Mouse (Mus musculus) MN1 (cell line): ENCODE data around the gene Lurap1l.
"Not testable (repeated sequence)": the region's sequence is repeated elsewhere in the genome, so short reads cannot be mapped to it uniquely, and the experiment has no call there.

ENCODE experiments used
- DNase-seq: peaks from one replicate; pipeline ENCODE4 v3.0.0-alpha.2; 2016; ENCODE audit warnings: low spot score

The Lurap1l gene

GRCm38 (mm10) chr4:80910481-80910870, at the start of gene Lurap1l:
Gene Lurap1l (plus strand): TSS chr4:80910646.
- peak; percentile 59 for DNase-seq

GRCm38 (mm10) chr4:80862962-80863361, 47.5 kb upstream of the Lurap1l start:
- DNase-seq: no peak

DNA sequence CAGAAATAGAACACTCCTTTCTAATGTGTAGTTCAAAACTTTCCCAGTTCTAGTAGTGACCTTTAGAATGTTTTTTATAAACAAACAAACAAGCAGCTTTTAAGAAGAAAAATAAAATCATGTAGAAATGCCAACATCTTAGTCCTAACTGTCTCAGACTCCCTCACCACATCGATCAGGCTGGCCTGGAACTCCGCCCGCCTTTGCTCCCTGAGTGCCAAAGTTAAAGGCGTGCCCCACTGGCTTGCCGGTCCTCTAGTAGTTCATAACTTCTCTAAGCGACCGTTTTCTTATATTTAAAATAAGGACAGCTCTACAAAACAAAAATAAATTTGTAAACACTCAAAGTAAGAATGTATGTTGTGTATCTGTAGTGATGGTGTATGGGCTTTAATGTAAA, 46.5 kb upstream of the Lurap1l start:
- no peak for DNase-seq

GRCm38 (mm10) chr4:80864511-80864922, 45.9 kb upstream of the Lurap1l start:
- peak; percentile 61 for DNase-seq

- peak; percentile 57 for DNase-seq
These were observed 44.4 kb upstream of the Lurap1l start for GRCm38 (mm10) chr4:80866065-80866464.

DNA sequence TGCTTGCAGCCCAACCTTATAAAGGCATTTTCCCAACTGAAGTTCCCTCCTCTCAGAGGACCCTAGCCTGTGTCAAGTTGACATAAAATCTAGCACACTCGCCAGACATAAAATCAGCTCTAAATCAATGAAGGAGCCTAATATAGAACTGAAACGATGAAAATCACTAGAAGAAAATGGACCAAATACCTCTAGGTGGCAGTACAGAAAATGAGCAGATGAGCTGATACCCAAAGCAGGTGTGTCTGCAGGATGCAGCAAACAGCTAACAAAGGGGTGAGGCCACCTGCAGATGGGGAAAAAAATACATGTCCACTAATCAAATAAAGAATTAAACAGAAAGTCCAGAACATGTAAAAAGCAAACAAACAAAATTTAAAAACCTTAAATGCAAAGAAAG, 40.8 kb upstream of the Lurap1l start:
- no peak for DNase-seq

GRCm38 (mm10) chr4:80872847-80873644, 37.4 kb upstream of the Lurap1l start:
- DNase-seq: peak; percentile 15

DNA sequence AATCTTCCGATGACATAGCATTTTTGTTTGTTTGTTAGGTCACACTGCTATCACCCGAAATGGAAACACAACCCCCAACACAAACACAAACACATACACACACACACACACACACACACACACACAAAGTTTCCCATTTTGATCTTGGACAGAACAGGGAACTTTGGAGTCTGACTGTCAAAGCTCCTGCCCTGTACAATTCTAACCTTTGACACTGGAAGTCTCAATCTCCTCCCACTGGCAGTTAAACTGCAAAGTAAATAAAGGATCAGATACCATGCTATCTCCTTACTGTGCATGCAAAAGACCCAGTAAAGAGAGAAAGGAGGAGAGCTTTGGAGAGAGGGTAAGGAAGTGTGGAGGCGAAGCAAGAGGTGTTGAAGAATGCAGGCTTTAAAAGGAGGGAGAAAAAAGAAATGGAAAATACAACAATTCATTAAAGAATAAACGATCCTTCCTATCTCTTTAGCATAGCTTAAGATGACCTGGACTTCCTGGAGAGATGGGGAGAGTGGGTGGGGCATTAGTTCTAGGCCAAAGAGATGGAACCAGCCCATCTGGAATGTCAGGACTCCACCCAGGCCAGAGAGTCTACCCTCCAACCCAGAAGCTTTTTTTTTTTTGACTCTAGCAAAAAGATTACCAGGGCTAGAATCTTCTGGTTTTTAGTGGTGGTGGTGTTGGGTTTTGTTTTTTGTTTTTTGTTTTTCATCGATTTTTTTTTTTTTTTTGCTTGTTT, 36.2 kb upstream of the Lurap1l start:
- DNase-seq: no peak

DNA sequence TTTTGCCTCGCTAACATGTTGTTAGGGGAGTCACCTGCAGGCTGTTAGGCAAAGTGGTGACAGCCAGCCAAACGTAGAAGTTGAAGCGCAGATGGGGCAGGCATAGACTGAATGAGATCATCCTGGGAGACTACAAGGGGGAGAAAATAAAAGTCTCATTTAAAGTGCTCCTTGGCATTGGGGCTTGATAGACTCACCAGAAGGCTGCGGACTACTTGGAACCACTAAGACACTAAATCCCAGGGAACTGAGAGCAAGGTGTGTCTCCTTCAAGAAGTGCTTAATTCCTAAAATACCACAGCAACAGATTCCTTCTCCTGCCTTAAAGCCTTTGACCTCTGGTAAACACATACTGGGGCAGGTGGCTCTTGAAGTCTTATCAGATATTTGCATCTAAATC, 35.4 kb upstream of the Lurap1l start:
- DNase-seq: no peak

- no peak for DNase-seq
These were observed 28.3 kb upstream of the Lurap1l start for GRCm38 (mm10) chr4:80881996-80882599.

GRCm38 (mm10) chr4:80886631-80887030, 23.8 kb upstream of the Lurap1l start:
- DNase-seq: no peak

GRCm38 (mm10) chr4:80891004-80891403, 19.4 kb upstream of the Lurap1l start:
- DNase-seq: no peak

GRCm38 (mm10) chr4:80895278-80895894, 15.1 kb upstream of the Lurap1l start:
- DNase-seq: no peak

- DNase-seq: no peak
These were observed 3.7 kb upstream of the Lurap1l start for GRCm38 (mm10) chr4:80906726-80907125.

- no peak for DNase-seq
These were observed 2.5 kb upstream of the Lurap1l start for GRCm38 (mm10) chr4:80907973-80908372.

DNA sequence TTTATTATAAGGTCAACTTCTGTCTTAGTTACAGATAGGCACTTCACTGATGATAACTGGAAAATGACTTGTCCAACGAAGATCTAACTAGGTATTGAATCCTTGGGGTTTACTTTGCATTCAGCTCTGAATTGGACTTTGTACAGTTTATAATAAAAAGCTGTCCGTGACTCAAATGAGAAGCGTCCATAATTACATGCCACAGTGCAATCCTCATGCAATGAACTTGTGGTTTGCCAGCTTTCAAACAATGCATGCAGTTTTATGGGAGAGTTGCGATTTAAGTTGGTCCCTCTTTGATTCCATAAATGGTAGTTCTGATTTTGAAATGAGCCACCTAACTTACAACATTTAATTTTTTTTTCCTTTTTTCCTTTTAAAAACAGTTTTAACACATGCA, 1.5 kb upstream of the Lurap1l start:
- no peak for DNase-seq

- peak; percentile 60 for DNase-seq
These were observed 640 bp downstream of the Lurap1l start for GRCm38 (mm10) chr4:80910871-80911701.

DNA sequence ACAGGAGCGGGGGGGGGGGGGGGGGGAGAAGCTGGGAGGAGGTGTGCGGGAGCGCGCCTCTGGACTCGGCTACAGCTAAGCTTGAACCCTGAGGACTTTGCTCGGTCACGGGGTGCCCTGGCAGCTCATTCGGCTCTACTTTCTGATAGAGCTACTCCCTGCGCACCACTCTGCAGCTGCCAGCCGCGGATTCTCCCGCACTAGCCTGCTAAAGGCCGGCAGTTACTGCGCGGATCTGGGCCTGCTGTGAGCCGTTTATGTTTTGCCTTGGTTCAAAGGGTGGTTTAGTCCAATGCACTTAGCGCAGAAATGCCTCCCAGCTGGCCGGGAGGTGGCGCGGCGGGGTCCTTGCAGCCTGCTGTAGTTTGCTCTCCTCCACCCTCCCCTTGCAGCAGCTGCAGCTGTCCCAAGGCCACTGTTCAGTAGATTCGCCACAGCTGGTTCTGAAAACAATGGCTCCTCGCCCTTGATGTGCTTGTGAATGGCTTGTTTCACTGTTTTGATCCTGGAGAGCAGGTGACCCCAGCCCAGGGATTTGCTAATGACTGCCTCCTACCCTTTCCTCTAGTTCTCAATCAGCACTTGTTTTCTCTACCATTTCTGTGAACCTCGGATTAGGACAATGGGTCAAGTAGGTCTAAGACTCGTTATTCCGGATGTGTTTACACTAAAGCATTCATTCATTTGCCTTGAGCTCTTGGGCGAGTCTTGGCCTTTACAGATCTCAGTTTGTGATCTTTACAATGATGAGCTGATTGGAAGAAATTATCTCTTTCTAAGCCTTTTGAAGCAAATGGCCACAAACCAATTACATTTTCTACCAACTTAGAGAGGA, 1.5 kb downstream of the Lurap1l start:
- DNase-seq: peak; percentile 89

- DNase-seq: no peak
These were observed 4.8 kb downstream of the Lurap1l start for GRCm38 (mm10) chr4:80915211-80915610.

- peak; percentile 69 for DNase-seq
These were observed 6.2 kb downstream of the Lurap1l start for GRCm38 (mm10) chr4:80916695-80917094.

DNA sequence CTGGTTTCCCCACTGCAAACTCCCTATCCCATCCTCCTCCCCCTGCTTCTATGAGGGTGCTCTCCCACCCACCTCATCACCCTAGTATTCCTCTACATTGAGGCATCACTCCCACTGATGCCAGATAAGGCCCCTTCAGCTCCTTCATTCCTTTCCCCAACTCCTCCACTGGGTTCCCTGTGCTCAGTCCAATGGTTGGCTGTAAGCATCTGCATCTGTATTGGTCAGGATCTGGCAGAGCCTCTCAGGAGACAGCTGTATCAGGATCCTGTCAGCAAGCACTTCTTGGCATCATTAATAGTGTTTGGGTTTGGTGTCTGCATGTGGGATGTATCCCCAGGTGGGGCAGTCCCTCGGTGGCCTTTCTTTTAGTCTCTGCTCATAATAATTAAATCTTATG, 6.7 kb downstream of the Lurap1l start:
- not testable (repeated sequence) for DNase-seq
